Mouse (Mus musculus): ENCODE data around the gene Tff1.

DNA sequence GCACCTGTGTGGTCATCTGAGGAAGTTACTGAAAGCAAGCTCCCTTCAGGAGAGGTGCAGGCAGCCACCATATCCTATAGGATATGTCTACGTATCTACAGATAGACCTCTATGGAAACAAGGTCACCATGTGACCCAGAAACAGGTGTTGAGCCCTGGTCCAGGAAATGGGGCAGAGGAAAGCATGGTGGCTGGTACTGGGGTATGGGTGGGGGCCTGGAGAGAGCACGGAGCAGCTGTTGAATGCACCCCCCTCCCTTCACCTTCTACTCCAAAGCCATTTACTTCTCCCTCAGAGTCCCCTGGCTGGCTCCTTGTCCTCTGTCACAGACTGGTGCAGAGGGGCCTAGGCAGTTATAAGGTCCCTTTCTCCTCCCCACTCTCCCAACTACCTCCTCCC is 1.3 kb downstream of the Tff1 start:
- TF ChIP-seq CTCF (IDR thresholded peaks at IDR 0.05; ENCODE audit: low read depth), result no peak
- TF ChIP-seq EP300 (IDR thresholded peaks at IDR 0.05; ENCODE audit: low read depth), result no peak

Measured in liver, postnatal 0 days (tissue).